Mouse (Mus musculus) heart, postnatal 25 days (tissue): ENCODE data around the gene L3mbtl4. TPM values are rescaled to one million over a fixed set of nuclear protein-coding genes. Genes with fewer than 3 reads are reported as not detected.

Source experiments
- DNase-seq: peaks from one replicate; pipeline ENCODE4 v3.0.0; 2022; ENCODE audit warnings: low spot score
- intact Hi-C: fragments of 180-260 bp; cut with DNase I; formaldehyde crosslinking; loops from one replicate; pipeline ENCODE4 v1.15.1; 2025
- total RNA-seq, 2 experiments: library from RNA; stranded (reverse); gene quantifications; 2 replicates each; pipeline ENCODE4 v1.2.3; 2021

The L3mbtl4 gene
- total RNA-seq, 2 experiments from 2014 or later, result not detected

GRCm38 (mm10) chr17:68625281-68625680, 351.7 kb downstream of the L3mbtl4 start:
- DNase-seq, result no peak
- intact Hi-C loops, result no loop called here

DNA sequence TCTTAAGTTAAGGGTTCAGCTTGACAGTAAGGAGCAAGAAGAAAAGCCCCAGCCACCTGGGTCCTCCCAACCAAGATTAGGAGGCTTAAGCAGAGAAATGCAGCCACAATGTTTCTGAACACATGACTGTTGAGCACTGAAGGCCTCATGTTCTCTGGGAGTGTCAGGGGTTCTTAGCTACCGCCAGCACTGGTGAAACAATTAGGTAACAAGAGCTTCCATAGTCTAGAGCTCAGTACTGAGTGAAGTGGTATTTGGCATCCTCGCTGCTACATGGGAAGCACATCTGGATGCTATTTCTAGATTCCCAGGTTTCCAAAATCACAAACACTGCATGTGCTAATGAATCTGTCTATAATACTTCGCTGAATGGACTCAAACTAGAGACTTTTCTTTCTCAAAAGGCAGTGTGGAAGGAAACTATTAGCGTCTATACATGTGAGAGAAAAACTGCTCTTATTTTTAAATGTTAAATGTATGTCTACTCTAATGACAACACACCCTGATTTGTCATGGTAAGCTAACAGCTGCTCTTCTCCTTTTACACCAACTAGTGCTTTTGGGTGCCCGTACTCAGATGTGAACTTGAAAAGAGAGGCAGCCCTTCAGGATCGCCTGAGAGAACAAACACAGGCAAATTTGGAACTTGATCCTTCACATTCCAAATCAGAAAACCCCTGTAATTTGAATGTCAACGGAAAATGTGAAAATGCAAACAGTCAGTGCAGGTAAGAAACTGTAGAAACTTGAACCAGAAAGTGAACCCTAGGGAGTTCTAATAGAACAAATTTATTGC, 356.2 kb downstream of the L3mbtl4 start:
- no peak for DNase-seq
- intact Hi-C loops, result no loop called here

GRCm38 (mm10) chr17:68631396-68631795, 357.8 kb downstream of the L3mbtl4 start:
- intact Hi-C loops, result no loop called here
- DNase-seq, result no peak

GRCm38 (mm10) chr17:68640187-68640586, 366.6 kb downstream of the L3mbtl4 start:
- no peak for DNase-seq
- intact Hi-C loops, result no loop called here

GRCm38 (mm10) chr17:68642521-68643088, 369.0 kb downstream of the L3mbtl4 start:
- DNase-seq, result no peak
- intact Hi-C loops, result no loop called here

DNA sequence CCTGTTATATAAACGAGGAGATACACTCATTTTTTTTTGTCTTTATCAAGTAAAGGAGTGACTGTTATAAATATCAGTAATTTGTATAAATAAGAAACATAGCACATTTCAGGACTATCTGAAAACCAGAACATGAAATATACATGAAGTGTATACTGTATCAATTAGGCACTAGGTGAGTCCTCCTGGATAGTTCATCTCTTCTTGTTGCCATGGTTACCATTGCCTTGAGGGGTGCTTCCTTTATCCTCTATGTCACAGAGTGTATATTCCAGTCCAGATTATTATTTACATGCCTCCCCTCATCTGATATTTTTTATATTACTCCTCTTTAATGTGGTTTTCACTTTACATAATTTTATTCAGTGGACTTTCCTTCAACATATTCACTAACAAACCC, 392.9 kb downstream of the L3mbtl4 start:
- no peak for DNase-seq
- intact Hi-C loops, result no loop called here

DNA sequence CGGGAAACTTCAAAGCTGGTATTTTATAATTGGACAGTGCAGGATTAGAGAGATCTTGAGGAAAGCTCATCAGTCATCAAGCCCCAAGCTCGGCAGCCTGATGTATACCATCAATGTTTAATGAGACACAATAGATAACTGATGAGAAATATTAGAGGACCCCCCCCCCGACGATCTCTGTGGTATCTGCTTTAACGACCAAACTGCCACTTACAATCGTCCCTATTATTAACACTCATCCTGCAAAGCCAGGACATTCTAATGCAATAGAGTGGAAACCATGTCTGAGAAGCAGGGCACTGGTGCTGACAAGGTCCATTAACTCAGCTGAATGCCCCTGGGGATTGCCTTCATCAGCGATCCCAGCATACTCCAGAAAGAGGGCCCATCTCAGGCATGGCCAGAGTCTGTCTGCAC, 398.5 kb downstream of the L3mbtl4 start:
- intact Hi-C loops, result no loop called here
- no peak for DNase-seq

DNA sequence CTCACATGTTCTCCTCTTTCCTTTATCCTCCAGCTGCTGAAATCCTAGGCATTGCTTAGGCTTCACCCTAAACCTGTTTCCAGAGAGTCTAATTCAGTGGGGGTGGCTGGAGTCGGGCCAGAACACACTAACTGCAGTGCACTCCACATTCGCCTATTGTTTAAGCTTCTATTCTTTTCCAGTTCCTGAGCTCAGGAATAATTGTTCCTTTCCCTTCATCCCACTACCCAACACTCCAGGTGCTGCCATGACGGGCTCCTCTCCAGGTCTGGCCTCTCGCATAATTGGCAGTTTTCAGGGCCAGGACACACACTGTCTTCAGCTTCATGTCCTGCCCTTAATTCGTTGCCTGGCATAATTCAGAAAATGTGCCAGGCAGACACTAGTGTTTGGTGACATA, 437.1 kb downstream of the L3mbtl4 start:
- DNase-seq, result no peak
- intact Hi-C loops, result no loop called here

DNA sequence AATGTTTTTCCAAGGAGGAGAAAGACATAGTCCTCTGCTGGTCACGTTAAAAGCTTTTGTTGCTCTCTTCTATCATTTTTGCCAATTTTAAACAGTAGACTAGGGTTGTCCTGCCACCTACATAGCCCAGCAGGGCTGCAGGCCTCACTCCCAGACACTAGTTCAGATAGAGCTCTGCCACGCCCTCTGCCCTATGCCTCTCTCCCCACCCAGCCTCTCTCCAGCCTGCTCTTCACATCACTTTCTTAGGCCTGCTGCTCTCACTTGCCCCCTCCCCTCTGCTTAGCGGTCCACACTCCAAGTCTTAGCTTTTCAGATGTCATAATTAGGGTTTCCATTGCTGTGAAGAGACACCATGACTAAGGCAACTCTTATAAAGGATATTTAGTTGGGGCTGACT, 437.8 kb downstream of the L3mbtl4 start:
- intact Hi-C loops, result no loop called here
- DNase-seq, result no peak

GRCm38 (mm10) chr17:68748296-68748695, 474.7 kb downstream of the L3mbtl4 start:
- intact Hi-C loops, result no loop called here
- DNase-seq, result peak; percentile 9

DNA sequence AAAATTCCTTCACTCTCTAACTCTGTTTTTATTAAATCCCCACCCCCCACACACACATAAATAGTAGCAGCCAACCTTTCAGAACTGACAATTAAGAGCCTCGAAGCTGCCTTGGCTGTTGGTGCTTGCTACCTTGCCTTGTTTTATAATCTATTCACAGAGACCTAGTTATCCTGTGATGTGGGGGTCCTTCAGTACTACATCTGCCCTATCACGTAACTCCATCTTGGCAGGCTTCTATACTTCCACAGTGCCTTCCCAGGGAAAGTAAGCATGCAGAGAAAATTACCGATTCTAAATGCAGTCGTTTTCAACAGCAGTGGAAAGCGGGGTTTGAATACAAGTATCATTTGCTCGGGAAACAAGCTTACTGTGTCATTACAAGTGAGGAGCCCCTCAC, 476.9 kb downstream of the L3mbtl4 start:
- no peak for DNase-seq
- intact Hi-C loops, result no loop called here

GRCm38 (mm10) chr17:68753112-68753511, 479.5 kb downstream of the L3mbtl4 start:
- intact Hi-C loops, result no loop called here
- DNase-seq, result no peak

DNA sequence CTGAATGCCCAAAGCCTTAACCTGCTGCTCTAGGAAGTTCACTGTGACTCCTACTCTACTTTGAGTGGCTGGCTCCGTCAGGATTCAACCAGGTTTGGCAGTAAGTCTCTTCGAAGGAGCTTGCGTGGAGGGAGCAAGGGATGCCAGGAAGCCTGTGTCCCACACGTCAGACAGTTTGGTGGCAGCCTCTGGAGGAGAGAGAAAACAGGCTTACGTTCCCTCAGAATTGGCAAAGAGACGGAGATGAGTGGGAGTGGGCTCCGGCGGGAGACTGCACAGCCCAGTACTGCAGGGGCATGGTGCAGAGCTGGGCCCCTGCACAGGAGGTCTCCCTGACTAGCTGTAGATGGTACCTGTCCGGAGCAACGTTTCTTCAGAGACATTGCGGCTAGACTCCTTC, 481.2 kb downstream of the L3mbtl4 start:
- DNase-seq, result no peak
- intact Hi-C loops, result no loop called here

GRCm38 (mm10) chr17:68758428-68758827, 484.8 kb downstream of the L3mbtl4 start:
- intact Hi-C loops, result no loop called here
- DNase-seq, result no peak

- DNase-seq, result no peak
- intact Hi-C loops, result no loop called here
Measured at GRCm38 (mm10) chr17:68758936-68759335, 485.3 kb downstream of the L3mbtl4 start.

DNA sequence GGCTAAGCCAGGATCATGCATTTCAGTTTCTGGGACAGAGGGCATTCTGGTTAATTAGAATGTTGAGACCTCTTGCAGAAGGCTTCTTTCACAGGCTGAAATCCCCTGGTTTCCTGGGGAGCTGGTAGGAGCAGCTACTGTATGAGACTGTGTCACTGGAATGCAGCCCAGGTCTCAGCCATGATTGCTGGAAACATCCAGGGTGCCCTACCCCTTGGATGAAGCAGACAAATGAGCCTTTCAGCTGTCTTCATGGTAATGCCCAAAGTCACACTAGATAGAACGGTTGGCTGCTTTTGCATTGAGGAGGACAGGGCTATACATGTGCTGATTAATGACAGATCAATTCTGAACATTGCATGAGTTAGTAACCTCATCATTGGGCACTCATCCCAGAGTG, 486.4 kb downstream of the L3mbtl4 start:
- intact Hi-C loops, result no loop called here
- DNase-seq, result no peak

DNA sequence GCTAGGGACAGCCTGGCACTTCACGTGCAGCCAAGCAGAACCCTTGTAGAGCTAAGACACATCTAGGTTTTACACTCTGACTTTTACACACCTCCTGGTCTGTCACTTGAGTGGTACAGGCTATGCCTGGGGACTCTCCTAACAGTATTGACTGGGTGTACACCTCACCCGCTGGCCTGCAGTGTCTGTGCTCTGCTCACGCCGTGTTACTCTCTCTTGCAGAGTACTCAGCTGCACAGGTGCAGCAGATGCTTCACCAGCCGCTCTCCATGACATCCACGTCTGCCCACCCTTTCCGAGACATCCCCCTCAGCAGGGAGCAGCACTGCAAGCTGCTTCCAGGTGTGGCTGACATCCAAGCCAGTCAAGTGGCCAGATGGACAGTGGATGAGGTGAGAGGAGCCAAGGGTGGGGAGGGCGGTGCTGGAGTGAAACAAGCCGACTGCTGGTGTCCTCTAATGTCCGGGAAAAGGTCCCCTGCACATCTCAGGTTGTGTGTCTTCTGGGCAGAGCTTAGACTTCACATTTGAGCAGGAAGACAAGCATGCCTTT, 490.8 kb downstream of the L3mbtl4 start:
- no peak for DNase-seq
- intact Hi-C loops, result no loop called here

DNA sequence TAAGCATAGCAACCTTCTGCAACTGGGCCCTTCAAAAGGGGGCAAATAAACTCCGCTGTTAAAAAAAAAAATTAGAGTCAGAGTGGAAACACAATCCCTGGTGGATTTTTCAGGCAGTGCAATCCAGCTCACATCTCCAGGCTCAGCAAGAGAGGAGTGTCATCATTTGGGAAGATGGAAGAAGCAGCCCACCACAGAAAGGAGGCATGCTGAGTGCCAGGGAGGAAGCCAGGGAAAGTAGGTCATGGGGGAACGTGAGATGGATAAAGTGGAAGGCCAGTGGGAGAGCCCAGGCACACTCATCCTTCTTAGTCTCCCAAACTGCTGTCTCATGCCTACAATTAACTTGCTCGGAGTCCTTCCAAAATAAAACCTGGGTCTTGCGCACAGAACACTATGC, 496.0 kb downstream of the L3mbtl4 start:
- intact Hi-C loops, result no loop called here
- DNase-seq, result no peak

DNA sequence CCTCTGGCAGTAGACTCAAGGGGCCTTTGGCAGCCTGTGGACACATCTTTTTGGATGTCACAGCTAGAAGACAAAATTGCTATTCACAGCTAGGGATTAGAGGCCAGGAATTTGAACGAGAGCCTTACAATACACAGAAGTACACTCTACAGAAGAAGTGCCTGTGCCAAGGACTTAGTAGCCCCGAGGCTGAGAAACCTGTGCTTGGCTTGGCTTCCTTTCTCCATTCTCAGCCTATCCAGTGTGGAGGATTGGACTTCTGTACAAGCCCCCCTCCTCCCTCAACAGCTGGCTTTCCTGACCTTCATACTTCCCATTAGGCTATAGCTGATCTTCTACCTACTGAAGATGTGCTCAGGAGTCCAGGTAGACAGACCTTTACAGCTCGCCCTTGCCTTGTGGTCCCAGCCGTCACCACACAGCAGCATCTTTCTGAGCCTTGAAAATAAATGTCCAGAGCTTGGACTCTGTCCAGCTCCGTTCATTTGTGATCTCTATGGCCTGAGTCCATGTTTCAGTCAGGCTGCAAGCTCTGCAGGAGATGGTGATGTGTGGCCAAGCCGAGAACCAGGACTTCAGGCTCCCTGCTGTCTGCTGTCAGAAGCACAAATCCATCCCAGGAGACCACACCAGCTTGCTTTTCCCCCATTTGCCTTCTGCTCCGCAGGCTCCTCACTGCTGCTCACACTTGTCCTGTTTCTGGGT, 497.6 kb downstream of the L3mbtl4 start:
- DNase-seq, result no peak

DNA sequence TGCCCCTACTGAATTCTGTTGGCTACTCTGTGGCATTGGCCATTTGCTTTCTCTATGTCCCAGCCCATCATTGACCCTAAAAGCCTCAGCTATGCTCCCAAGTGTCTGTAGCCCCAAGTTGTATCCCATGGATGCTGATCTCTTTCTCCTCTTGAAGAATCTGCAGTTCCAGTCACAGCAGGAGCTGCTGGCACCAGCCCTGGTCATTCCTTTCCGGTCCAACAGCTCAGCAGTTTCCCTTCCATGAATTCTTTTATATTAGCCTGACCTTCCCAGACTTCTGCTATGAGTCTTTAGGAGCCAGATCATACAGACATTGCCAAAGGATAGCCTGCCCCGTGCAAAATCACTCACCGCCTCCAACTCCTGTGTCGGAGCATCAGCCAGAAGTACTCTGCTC, 520.1 kb downstream of the L3mbtl4 start:
- intact Hi-C loops, result no loop called here
- no peak for DNase-seq

More for the DNA sequence above, 497.6 kb downstream of the L3mbtl4 start:
- intact Hi-C loops, result no loop called here

DNA sequence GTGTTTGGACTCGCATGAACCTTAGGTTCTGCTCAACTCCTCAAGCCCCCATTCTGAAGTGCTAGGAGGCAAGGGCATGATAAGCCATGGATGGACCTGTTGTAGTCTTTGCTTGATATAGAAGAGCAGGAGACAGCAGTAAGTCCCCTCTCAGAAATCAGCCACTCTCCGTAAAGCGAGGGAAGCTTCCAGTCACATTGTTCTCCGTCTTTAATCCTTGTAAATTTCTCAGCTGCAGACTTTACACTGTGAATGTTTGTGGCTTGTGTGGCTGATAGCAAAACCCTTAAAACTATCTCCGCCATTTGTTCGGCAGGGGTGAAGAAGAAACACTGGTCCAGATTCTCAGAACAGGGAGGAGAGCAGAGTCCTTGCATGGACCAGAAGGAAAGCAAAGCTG, 552.7 kb downstream of the L3mbtl4 start, which contains the start of gene Tmem200c:
Gene Tmem200c (plus strand): TSS at position 301 of the 400 bp plus-strand sequence.
- intact Hi-C loops, result no loop called here
- DNase-seq, result no peak
